In the genomic region with DNA sequence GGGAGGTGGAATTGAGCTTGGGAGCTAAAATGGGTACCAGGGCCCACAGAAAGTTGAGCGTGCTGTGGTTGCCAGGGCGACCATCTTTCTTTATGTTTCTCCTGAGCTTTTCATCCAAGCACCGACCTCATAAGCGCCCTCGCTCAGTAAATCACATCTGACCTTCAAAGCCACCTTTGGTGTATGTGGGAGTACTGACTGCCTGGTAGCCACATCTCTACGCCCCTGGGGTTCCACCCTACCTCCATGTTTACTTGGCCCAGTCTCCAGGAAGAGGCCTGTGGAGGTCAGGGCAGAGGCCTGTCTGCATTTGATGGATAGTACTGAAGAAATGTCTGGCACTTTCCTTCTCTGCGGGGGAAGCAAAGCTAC, we compare ENCODE assay signal across 8 mouse cellular contexts. TPM values are rescaled to one million over a fixed set of nuclear protein-coding genes. Genes with fewer than 3 reads are reported as not detected.
DNase-seq lines count a peak whose midpoint lies in the region; ATAC-seq lines count a peak whose summit lies in the region.

No protein-coding gene starts in this region.

- H3K9me3 ChIP-seq in heart, embryonic 11.5 days (replicated peaks; ENCODE audit: control insufficient read depth, low read length) = 0 out of 2 replicates have a peak, but pooled peaks cover 2% of the 10 kb centered on the region

- no peaks in the 10 kb centered on the region for H3K27me3 ChIP-seq in heart, embryonic 11.5 days (ENCODE audit: control insufficient read depth, insufficient read depth, low read length)

- no peaks in the 10 kb centered on the region for H3K36me3 ChIP-seq in heart, embryonic 11.5 days (ENCODE audit: control insufficient read depth, insufficient read depth, low read length)

- peak overlapping the region; percentile 83 for H3K27ac ChIP-seq in heart, embryonic 11.5 days (ENCODE audit: low read depth, low read length)

- peak overlapping the region; percentile 49 for H3K4me2 ChIP-seq in heart, embryonic 11.5 days

- H3K4me1 ChIP-seq in heart, embryonic 11.5 days (ENCODE audit: control insufficient read depth, insufficient read depth, low read length) = peaks cover 14% of the 10 kb centered on the region

- 0 out of 2 replicates have a peak overlapping the region, but pooled peaks have one; percentile 19 for H3K4me3 ChIP-seq in heart, embryonic 11.5 days (ENCODE audit: low read depth, low read length)

- ATAC-seq in heart, embryonic 11.5 days (replicated peaks; ENCODE audit: insufficient number of reproducible peaks, low FRiP score, low TSS enrichment) = no peak

- peak; percentile 37 for DNase-seq in ovary, postnatal 36 days (ENCODE audit: low spot score)
- DNase-seq in ovary, postnatal 10 days (ENCODE audit: low spot score) = no peak
- DNase-seq in kidney, postnatal 10 days = peak; percentile 55
- peak; percentile 78 for DNase-seq in mesoderm, embryonic 11.5 days (ENCODE audit: low read depth, low spot score)
- no peak for DNase-seq in urinary bladder, postnatal 14 days (ENCODE audit: low spot score)
- DNase-seq in urinary bladder, postnatal 36 days (ENCODE audit: low spot score in 2 of 2) = no peak
- DNase-seq in right cerebral cortex, adult 18-20 months = no peak

- 32% methylated on average over 7 of the region's 7 CpGs for whole genome bisulfite sequencing in heart, embryonic 11.5 days (ENCODE audit: insufficient replicate concordance)

- H3K9ac ChIP-seq in heart, embryonic 11.5 days (ENCODE audit: low read depth, low read length) = peak overlapping the region; percentile 44

RNA-seq across cellular contexts. Expression of a gene that starts 13.7 kb away (rescaled TPM):
- 25.3 and 26.9 TPM in 2 replicates for polyA plus RNA-seq in heart, embryonic 11.5 days (2014; fragmentation: Nextera tagmentation; extraction: Ambion mirVana)

RNA-seq across cellular contexts. Expression of a gene that starts 18.6 kb away (rescaled TPM):
- polyA plus RNA-seq in heart, embryonic 11.5 days (2014; fragmentation: Nextera tagmentation; extraction: Ambion mirVana) = 5.3 and 8.1 TPM in 2 replicates

RNA-seq across cellular contexts. Expression of a gene that starts 28.8 kb away (rescaled TPM):
- 148 and 151 TPM in 2 replicates for polyA plus RNA-seq in heart, embryonic 11.5 days (2014; fragmentation: Nextera tagmentation; extraction: Ambion mirVana)

RNA-seq across cellular contexts. Expression of a gene that starts 43.7 kb away (rescaled TPM):
- 76.0 TPM in 2 replicates for polyA plus RNA-seq in heart, embryonic 11.5 days (2014; fragmentation: Nextera tagmentation; extraction: Ambion mirVana)

RNA-seq across cellular contexts. Expression of a gene that starts 57.4 kb away (rescaled TPM):
- polyA plus RNA-seq in heart, embryonic 11.5 days (2014; fragmentation: Nextera tagmentation; extraction: Ambion mirVana) = 5.7 and 6.2 TPM in 2 replicates

Comparison
In these comparisons a context has a peak if more than half of its experiments do, and no peak if none do; other contexts are left out.
1. DNase-seq: peak in ovary, postnatal 36 days (single experiment), kidney, postnatal 10 days (single experiment) and mesoderm, embryonic 11.5 days (single experiment); none in ovary, postnatal 10 days (single experiment), urinary bladder, postnatal 14 days (single experiment), urinary bladder, postnatal 36 days (0 of 2) and right cerebral cortex, adult 18-20 months (single experiment).